Mouse (Mus musculus) heart, embryonic 13.5 days (tissue): ENCODE measurements around the gene Slc15a5. TPM values are rescaled to one million over a fixed set of nuclear protein-coding genes. Genes with fewer than 3 reads are reported as not detected.
"Not testable (repeated sequence)": the region's sequence is repeated elsewhere in the genome, so short reads cannot be mapped to it uniquely, and the experiment has no call there.

ENCODE experiments used
- ATAC-seq: fragments of 200-750 bp; cut with Nextera tagmentation; 2 replicates; pipeline ENCODE4 v1.8.0; 2017; ENCODE audit warnings: moderate TSS enrichment; ENCODE audit not compliant: insufficient number of reproducible peaks, low FRiP score, low TSS enrichment; ENCODE audit errors: extremely low read depth
- H3K27ac ChIP-seq: fragments of 300-500 bp; sonication (generic); replicated peaks from 2 replicates; pipeline ENCODE4 v1.5.1; 2015; ENCODE audit warnings: moderate library complexity, mild to moderate bottlenecking, inconsistent platforms
- H3K27me3 ChIP-seq: fragments of 300-500 bp; sonication (generic); replicated peaks from 2 replicates; pipeline ENCODE4 v1.6.1; 2015; ENCODE audit warnings: mild to moderate bottlenecking, inconsistent platforms
- H3K36me3 ChIP-seq: fragments of 300-500 bp; sonication (generic); 2 replicates; pipeline ENCODE4 v1.6.1; 2015; ENCODE audit warnings: mild to moderate bottlenecking, inconsistent platforms
- H3K4me1 ChIP-seq: fragments of 300-500 bp; sonication (generic); 2 replicates; pipeline ENCODE4 v1.6.1; 2015; ENCODE audit warnings: inconsistent platforms
- H3K4me2 ChIP-seq: fragments of 300-500 bp; sonication (generic); 2 replicates; pipeline ENCODE4 v1.6.1; 2015; ENCODE audit warnings: inconsistent platforms, mild to moderate bottlenecking, moderate library complexity
- H3K4me3 ChIP-seq: fragments of 300-500 bp; sonication (generic); 2 replicates; pipeline ENCODE4 v1.5.1; 2015; ENCODE audit warnings: moderate library complexity, mild to moderate bottlenecking, inconsistent platforms
- H3K9ac ChIP-seq: fragments of 300-500 bp; sonication (generic); 2 replicates; pipeline ENCODE4 v1.6.1; 2015; ENCODE audit warnings: inconsistent platforms, mild to moderate bottlenecking, moderate library complexity
- H3K9me3 ChIP-seq: fragments of 300-500 bp; sonication (generic); 2 replicates; pipeline ENCODE4 v1.6.1; 2016; ENCODE audit warnings: inconsistent platforms
- WGBS: fragments of 180-500 bp; shearing (Covaris S2); methylation state at CpG from one replicate; pipeline ENCODE4 v1.1.7; 2015; ENCODE audit warnings: mixed read lengths; 5-methylcytosine and 5-hydroxymethylcytosine counted together
- polyA plus RNA-seq: library from polyadenylated mRNA; unstranded; fragments of >200 nt; fragmentation: Nextera tagmentation; extraction: Ambion mirVana; gene quantifications from 2 replicates; pipeline ENCODE4 v1.2.1, GENCODE M21; 2015

Slc15a5 gene
- polyA plus RNA-seq, result 0.22 TPM in 1 of 2 replicates, not detected in the other

DNA sequence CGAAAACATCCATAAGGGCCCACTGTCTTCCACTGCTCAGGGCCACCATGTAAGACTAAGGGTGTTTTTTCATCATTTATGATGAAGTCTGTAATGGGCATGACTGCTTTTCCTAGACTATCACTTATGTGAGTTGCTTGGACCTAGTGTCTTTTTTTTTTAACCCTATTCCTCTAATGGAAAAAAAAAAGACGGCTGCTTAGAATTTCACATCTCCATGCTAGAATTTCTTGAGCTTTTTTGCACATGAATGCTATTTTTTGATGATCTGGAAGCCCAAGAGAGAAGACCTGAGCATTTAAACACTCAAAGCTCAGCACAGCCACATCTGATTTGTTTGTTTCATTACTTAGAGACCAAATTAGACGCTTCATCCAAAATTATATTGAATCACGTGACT lies at the start of gene Slc15a5:
TSS of gene Slc15a5 (minus strand) at position 101 of the 400 bp plus-strand sequence.
- no peaks in the 10 kb centered on the region; the same call in 1 of the 2 replicates for H3K9me3 ChIP-seq
- H3K27ac ChIP-seq, result no peak within 1 kb of the TSS
- H3K36me3 ChIP-seq, result no peaks in the 10 kb centered on the region
- WGBS, result 83% methylated on average over 4 of the region's 4 CpGs
- no peaks in the 10 kb centered on the region; the same call in 1 of the 2 replicates for H3K4me1 ChIP-seq
- no peak for ATAC-seq
- no peak within 1 kb of the TSS for H3K4me3 ChIP-seq
- no peak within 1 kb of the TSS for H3K9ac ChIP-seq
- H3K27me3 ChIP-seq, result no peaks in the 10 kb centered on the region
- no peak within 1 kb of the TSS for H3K4me2 ChIP-seq

DNA sequence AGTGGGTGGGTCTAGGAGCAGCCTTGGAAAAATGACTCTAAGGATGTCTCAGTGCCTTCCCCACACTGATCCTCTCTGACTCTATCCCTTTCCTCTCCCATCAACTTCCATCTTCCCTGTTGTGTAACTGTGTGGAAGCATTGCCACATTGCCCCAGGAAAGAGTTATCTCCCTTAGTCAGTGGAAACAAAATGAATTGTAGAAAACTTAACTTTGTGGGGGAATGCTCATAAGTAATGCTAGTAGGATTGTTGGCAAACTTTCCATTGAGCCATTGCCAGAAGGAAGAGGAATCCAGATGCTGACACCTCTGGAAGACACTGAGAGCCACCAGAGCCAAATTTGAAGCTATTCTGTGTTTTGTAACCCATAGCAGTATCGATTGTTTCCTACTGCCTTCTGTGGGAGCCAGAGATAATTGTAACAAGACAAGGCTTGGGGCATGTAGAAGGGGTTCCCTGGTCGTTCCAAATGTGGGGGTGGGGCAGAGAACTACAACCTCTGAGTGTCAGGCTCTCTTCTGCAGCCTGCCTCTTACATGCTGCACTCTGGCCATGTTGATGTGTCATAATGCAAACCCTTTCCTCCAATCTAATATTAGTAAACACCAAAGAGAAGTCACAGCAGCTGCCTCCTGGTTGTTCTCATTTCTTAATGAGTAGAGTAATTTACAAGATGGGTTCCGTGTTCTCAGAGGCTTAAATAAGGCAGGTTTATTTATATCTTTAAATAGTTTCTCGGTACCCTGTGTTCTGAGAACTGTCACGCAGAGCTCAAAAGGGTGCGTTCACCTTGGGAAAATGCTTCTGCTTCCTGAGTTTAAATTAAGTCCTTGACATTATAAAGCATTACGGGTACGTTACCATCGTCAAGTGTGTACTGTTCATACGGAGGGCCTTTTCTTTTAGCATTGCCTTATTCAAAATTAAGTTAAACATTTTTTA lies 48.9 kb upstream of the Slc15a5 start:
- ATAC-seq, result no peak
- Histone ChIP-seq H3K27ac (no peak overlapping the region), H3K36me3 (no peaks in the 10 kb centered on the region), H3K4me3 (no peak overlapping the region), H3K4me2 (no peak overlapping the region), H3K27me3 (no peaks in the 10 kb centered on the region), H3K9ac (no peak overlapping the region), H3K4me1 (peaks cover 4% of the 10 kb centered on the region; the same call in 1 of the 2 replicates), H3K9me3 (no peaks in the 10 kb centered on the region; the same call in 1 of the 2 replicates)
- WGBS, result 60% methylated on average over 10 of the region's 10 CpGs

DNA sequence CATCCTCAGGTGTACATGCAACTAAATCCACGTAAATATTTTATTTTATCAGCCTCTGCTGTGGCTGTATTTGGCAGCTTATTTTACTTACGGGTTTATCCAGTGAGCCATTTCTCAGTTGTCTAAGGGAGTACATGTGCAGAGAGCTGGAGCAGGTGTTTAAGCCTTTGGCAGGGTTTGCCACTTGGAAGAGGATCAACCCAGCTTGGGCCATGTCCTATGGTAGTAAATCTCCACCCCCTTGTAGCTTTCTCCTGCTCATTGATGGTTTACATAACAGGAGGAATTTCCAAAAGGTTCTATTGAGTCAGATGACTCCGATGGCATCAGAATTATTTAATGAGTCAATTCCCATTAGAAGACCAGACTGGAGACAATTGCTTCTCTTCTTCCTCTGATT lies 37.8 kb upstream of the Slc15a5 start:
- H3K4me1 ChIP-seq, result no peaks in the 10 kb centered on the region
- H3K27me3 ChIP-seq, result no peaks in the 10 kb centered on the region
- 64% methylated on average over 3 of the region's 3 CpGs for WGBS
- H3K9me3 ChIP-seq, result no peaks in the 10 kb centered on the region
- H3K27ac ChIP-seq, result no peak overlapping the region
- H3K36me3 ChIP-seq, result no peaks in the 10 kb centered on the region
- no peak overlapping the region for H3K4me2 ChIP-seq
- no peak for ATAC-seq
- no peak overlapping the region for H3K9ac ChIP-seq
- H3K4me3 ChIP-seq, result no peak overlapping the region

DNA sequence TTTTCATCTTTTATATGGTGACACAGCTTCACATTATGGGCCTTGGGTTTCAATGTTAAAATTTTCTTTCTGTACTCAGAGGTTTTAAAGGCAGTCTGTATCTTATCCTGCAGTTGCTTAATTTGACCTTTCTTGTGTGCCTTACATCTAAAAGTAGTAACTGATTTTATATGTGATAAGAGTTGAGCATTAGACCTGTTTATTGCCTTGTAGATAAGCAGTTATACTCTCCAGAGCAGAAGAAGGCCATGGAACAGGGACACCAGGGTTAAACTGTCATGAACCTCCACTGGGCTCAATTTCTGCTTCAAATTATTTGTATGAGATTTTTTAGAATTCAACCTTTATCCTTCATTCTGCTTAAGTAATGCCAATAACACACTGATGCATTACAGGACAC lies 24.8 kb upstream of the Slc15a5 start:
- no peaks in the 10 kb centered on the region for H3K36me3 ChIP-seq
- H3K9ac ChIP-seq, result no peak overlapping the region
- no peak overlapping the region for H3K4me3 ChIP-seq
- H3K27ac ChIP-seq, result no peak overlapping the region
- no peaks in the 10 kb centered on the region for H3K27me3 ChIP-seq
- no peaks in the 10 kb centered on the region for H3K9me3 ChIP-seq
- no peak overlapping the region for H3K4me2 ChIP-seq
- no peak for ATAC-seq
- H3K4me1 ChIP-seq, result no peaks in the 10 kb centered on the region

DNA sequence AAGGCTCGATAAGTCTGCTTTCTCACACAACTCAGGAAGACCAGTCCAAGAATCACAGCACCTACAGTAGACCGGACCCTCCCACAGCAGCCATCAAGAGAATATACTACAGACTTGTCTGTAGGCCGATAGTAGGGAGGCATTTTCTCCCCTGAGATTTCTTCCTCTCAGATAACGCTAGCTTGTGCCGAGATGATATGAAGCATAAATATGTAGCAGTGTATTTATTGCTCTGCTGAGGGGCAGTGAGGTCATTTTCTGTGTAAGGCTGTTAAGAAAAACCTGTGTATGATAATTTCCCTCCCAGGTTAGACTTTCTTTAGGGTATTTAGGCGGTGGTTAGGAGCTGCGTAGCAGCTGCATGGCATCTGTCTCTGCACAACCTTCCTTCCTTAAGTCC lies 23.2 kb upstream of the Slc15a5 start:
- Histone ChIP-seq H3K27me3 (no peaks in the 10 kb centered on the region), H3K4me3 (no peak overlapping the region), H3K27ac (no peak overlapping the region), H3K4me1 (no peaks in the 10 kb centered on the region), H3K36me3 (no peaks in the 10 kb centered on the region), H3K4me2 (no peak overlapping the region), H3K9ac (no peak overlapping the region), H3K9me3 (no peaks in the 10 kb centered on the region)
- no peak for ATAC-seq
- WGBS, result 61% methylated on average over 7 of the region's 7 CpGs

DNA sequence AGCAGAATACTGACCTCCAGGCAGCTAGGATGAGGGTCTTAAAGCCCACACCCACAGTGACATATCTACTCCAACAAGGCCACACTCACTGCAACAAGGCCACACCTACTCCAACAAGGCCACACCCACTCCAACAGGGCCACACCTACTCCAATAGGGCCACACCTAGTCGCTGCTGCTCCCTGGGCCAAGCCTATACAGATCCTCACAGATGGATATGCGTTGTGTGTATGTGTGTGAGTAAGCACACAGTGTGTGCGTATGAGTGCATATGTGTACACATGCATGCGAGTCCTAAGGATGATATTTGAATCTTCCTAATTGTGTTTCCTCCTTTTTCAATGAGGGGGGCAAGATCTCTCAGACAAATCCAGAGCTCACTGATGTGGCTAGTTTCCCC lies 22.1 kb upstream of the Slc15a5 start:
- Histone ChIP-seq H3K4me1 (no peaks in the 10 kb centered on the region), H3K4me2 (no peak overlapping the region)
- WGBS, result 86% methylated on average over 4 of the region's 4 CpGs

DNA sequence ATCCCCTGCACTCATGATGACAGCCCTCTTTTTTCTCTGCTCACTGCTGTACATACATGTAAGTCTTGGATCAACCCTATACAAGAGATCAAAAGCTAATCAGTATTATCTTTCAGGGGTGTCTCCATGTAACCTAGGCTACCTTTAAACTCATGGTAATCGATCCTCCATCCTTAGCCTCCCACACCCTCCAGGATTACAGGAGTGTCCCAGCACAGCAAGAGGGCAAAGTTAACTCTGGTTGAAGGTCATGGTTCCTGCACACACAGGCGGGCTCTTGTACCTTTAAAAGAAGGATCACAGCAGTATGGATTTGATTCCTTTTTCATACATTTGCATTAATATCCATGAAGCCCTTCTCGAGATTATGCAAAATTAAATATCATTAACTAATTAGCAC lies 19.9 kb upstream of the Slc15a5 start:
- H3K9ac ChIP-seq, result no peak overlapping the region
- no peak overlapping the region for H3K4me3 ChIP-seq
- H3K4me2 ChIP-seq, result no peak overlapping the region
- H3K9me3 ChIP-seq, result no peaks in the 10 kb centered on the region
- WGBS, result 67% methylated on average over 3 of the region's 3 CpGs
- H3K27ac ChIP-seq, result no peak overlapping the region
- no peaks in the 10 kb centered on the region for H3K36me3 ChIP-seq
- no peaks in the 10 kb centered on the region for H3K27me3 ChIP-seq
- no peaks in the 10 kb centered on the region for H3K4me1 ChIP-seq
- no peak for ATAC-seq

More for the DNA sequence above, 22.1 kb upstream of the Slc15a5 start:
- H3K4me3 ChIP-seq, result no peak overlapping the region
- no peaks in the 10 kb centered on the region for H3K36me3 ChIP-seq
- no peaks in the 10 kb centered on the region for H3K9me3 ChIP-seq
- no peak overlapping the region for H3K9ac ChIP-seq
- H3K27ac ChIP-seq, result no peak overlapping the region
- no peak for ATAC-seq
- no peaks in the 10 kb centered on the region for H3K27me3 ChIP-seq

DNA sequence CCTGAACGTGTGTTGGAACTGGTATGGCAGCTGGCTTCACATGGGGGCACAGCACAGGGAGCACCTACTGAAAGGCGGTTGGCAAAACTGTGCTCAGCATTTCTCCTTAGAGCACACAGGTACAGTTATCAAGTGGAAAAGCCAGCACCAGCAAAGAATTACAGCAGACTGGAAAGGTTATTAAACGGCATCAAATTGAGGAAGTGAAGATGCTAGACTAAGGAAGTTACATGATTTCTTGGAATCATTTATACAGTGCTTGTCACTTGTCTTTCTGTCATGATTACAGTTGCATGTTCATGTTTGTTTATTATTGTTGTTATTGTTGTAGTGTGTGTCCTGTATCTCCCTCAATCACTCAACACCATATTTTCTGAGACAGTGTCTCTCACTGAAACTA lies 15.3 kb upstream of the Slc15a5 start:
- Histone ChIP-seq H3K9ac (no peak overlapping the region), H3K27me3 (no peaks in the 10 kb centered on the region), H3K4me1 (no peaks in the 10 kb centered on the region), H3K4me3 (no peak overlapping the region), H3K9me3 (no peaks in the 10 kb centered on the region), H3K36me3 (no peaks in the 10 kb centered on the region), H3K27ac (no peak overlapping the region), H3K4me2 (no peak overlapping the region)
- WGBS, result 84% methylated on average over 3 of the region's 3 CpGs
- no peak for ATAC-seq

DNA sequence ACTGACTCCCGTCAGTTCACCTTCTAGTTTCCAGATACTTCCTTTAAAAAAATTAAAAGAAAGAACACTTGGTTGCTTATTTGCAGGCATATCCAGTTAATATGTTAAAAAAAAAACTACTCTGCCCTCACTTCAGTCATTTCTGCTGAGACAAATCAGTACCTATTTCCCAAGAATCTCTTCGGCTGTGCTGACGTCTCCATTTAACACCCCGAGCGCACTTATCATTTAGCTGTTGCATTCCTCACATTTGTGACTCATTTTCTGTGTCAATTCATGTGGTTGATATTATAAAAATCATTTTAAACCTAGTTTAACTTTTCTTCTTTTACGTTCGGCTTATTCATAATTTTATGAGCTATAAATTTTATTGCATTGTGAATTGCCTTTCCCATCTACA lies 12.7 kb upstream of the Slc15a5 start:
- H3K4me1 ChIP-seq, result peaks cover 6% of the 10 kb centered on the region; the same call in 1 of the 2 replicates
- H3K9me3 ChIP-seq, result no peaks in the 10 kb centered on the region
- WGBS, result 72% methylated on average over 7 of the region's 7 CpGs
- H3K27me3 ChIP-seq, result no peaks in the 10 kb centered on the region
- H3K4me2 ChIP-seq, result no peak overlapping the region
- H3K4me3 ChIP-seq, result no peak overlapping the region
- H3K36me3 ChIP-seq, result no peaks in the 10 kb centered on the region
- no peak overlapping the region for H3K27ac ChIP-seq
- no peak for ATAC-seq
- no peak overlapping the region for H3K9ac ChIP-seq

DNA sequence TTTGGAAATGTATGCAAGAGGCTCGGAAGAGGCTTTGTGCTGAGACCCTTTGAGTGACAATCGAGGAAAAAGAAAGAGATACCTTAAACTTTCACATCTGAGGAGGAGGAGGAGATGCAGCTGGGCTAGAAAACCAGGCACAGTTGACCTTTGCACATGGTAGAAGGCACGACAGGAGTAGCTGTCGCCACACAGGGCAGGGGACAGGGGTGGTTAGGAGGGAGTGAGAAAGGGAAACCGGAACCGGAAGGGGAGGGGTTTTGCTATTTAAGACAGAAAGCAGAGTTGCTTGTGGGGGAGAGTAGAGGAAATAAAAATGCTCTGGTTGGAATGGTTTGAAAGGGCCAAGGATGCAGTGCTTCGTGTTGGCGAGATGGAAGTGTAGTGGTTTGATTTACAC lies 9.4 kb upstream of the Slc15a5 start:
- H3K27me3 ChIP-seq, result no peaks in the 10 kb centered on the region
- no peaks in the 10 kb centered on the region for H3K9me3 ChIP-seq
- H3K4me3 ChIP-seq, result no peak overlapping the region
- H3K36me3 ChIP-seq, result no peaks in the 10 kb centered on the region
- peaks cover 6% of the 10 kb centered on the region; the same call in 1 of the 2 replicates for H3K4me1 ChIP-seq
- H3K4me2 ChIP-seq, result 0 out of 2 replicates have a peak overlapping the region, but pooled peaks have one; percentile 3
- 50% methylated on average over 8 of the region's 8 CpGs for WGBS
- no peak overlapping the region for H3K9ac ChIP-seq
- ATAC-seq, result no peak
- no peak overlapping the region for H3K27ac ChIP-seq

DNA sequence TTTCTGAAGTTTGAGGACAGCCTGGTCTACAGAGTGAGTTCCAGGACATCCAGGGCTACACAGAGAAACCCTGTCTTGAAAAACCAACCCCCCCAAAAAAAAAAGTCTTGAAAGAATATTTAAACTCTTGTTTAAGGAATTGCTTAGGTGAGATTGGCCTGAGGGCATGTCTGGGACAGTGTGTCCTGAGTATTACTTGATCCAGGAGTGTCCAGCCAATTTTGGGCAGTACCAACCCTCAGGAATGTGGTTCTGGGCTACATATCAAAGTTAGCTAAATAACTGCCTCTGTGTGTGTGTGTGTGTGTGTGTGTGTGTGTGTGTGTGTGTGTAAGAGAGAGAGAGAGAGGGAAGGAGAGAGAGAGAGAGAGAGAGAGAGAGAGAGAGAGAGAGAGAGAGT lies 6.7 kb upstream of the Slc15a5 start:
- H3K4me3 ChIP-seq, H3K27ac ChIP-seq, H3K4me1 ChIP-seq, H3K9ac ChIP-seq, H3K27me3 ChIP-seq, ATAC-seq, H3K4me2 ChIP-seq, H3K9me3 ChIP-seq, H3K36me3 ChIP-seq: not testable (repeated sequence)
